Mouse (Mus musculus): ENCODE measurements around the gene Ucn2. TPM values are rescaled to one million over a fixed set of nuclear protein-coding genes. Genes with fewer than 3 reads are reported as not detected.

Gene Ucn2
- polyA plus RNA-seq, 1 experiment, result 0.56 TPM

- no peaks in the 10 kb centered on the region for H3K36me3 ChIP-seq (ENCODE audit: control insufficient read depth, insufficient read depth)
- H3K79me2 ChIP-seq (ENCODE audit: control insufficient read depth, insufficient read depth), result peaks cover 34% of the 10 kb centered on the region
- H3K79me3 ChIP-seq (ENCODE audit: low read depth), result peaks cover 4% of the 10 kb centered on the region
- TF ChIP-seq CTCF (IDR thresholded peaks at IDR 0.05; ENCODE audit: control insufficient read depth, insufficient read depth, insufficient read length) (no peak), FOSL1 (IDR thresholded peaks at IDR 0.05; ENCODE audit: insufficient read depth, low read length, poor library complexity, severe bottlenecking) (no peak), MYOG (IDR thresholded peaks at IDR 0.05; ENCODE audit: control insufficient read depth, extremely low read depth, insufficient read length) (no peak), MAX (IDR thresholded peaks at IDR 0.05) (no peak), MYOD1 (IDR thresholded peaks at IDR 0.05; ENCODE audit: control insufficient read depth, insufficient read length, low read depth) (no peak), USF1 (IDR thresholded peaks at IDR 0.05; ENCODE audit: low read depth) (no peak), CEBPB (IDR thresholded peaks at IDR 0.05; ENCODE audit: low read depth) (no peak)
- no peak overlapping the region for H3ac ChIP-seq (ENCODE audit: control insufficient read depth, insufficient read length, low read depth)
- no peak overlapping the region for H3K4me3 ChIP-seq (ENCODE audit: insufficient read depth, poor library complexity, severe bottlenecking)
- H3K27me3 ChIP-seq (ENCODE audit: control insufficient read depth, insufficient read depth, insufficient read length), result no peaks in the 10 kb centered on the region
Measured at GRCm38 (mm10) chr9:108992620-108993361, 7.0 kb downstream of the Ucn2 start.

- H3K4me3 ChIP-seq (ENCODE audit: insufficient read depth, poor library complexity, severe bottlenecking), result no peak overlapping the region
- peaks cover 34% of the 10 kb centered on the region for H3K79me2 ChIP-seq (ENCODE audit: control insufficient read depth, insufficient read depth)
- H3K79me3 ChIP-seq (ENCODE audit: low read depth), result peaks cover 4% of the 10 kb centered on the region
- H3ac ChIP-seq (ENCODE audit: control insufficient read depth, insufficient read length, low read depth), result no peak overlapping the region
- no peaks in the 10 kb centered on the region for H3K36me3 ChIP-seq (ENCODE audit: control insufficient read depth, insufficient read depth)
- no peaks in the 10 kb centered on the region for H3K27me3 ChIP-seq (ENCODE audit: control insufficient read depth, insufficient read depth, insufficient read length)
- no peak for TF ChIP-seq CEBPB (IDR thresholded peaks at IDR 0.05; ENCODE audit: low read depth)
- no peak for TF ChIP-seq MYOG (IDR thresholded peaks at IDR 0.05; ENCODE audit: control insufficient read depth, extremely low read depth, insufficient read length)
Measured at GRCm38 (mm10) chr9:108996411-108996810, 10.6 kb downstream of the Ucn2 start.

- no peaks in the 10 kb centered on the region for H3K36me3 ChIP-seq (ENCODE audit: control insufficient read depth, insufficient read depth)
- no peak overlapping the region for H3K4me3 ChIP-seq (ENCODE audit: insufficient read depth, poor library complexity, severe bottlenecking)
- H3ac ChIP-seq (ENCODE audit: control insufficient read depth, insufficient read length, low read depth), result no peak overlapping the region
- TF ChIP-seq FOSL1 (IDR thresholded peaks at IDR 0.05; ENCODE audit: insufficient read depth, low read length, poor library complexity, severe bottlenecking), result no peak
- TF ChIP-seq USF1 (IDR thresholded peaks at IDR 0.05; ENCODE audit: low read depth), result no peak
- TF ChIP-seq CTCF (IDR thresholded peaks at IDR 0.05; ENCODE audit: control insufficient read depth, insufficient read depth, insufficient read length), result no peak
- no peak for TF ChIP-seq MYOG (IDR thresholded peaks at IDR 0.05; ENCODE audit: control insufficient read depth, extremely low read depth, insufficient read length)
- TF ChIP-seq CEBPB (IDR thresholded peaks at IDR 0.05; ENCODE audit: low read depth), result no peak
- TF ChIP-seq MYOD1 (IDR thresholded peaks at IDR 0.05; ENCODE audit: control insufficient read depth, insufficient read length, low read depth), result no peak
- no peak for TF ChIP-seq MAX (IDR thresholded peaks at IDR 0.05)
- peaks cover 16% of the 10 kb centered on the region for H3K79me2 ChIP-seq (ENCODE audit: control insufficient read depth, insufficient read depth)
- H3K27me3 ChIP-seq (ENCODE audit: control insufficient read depth, insufficient read depth, insufficient read length), result no peaks in the 10 kb centered on the region
- peaks cover 2% of the 10 kb centered on the region for H3K79me3 ChIP-seq (ENCODE audit: low read depth)
Measured at GRCm38 (mm10) chr9:108998287-108999166, 12.7 kb downstream of the Ucn2 start.

- no peak overlapping the region for H3K4me3 ChIP-seq (ENCODE audit: insufficient read depth, poor library complexity, severe bottlenecking)
- H3K36me3 ChIP-seq (ENCODE audit: control insufficient read depth, insufficient read depth), result no peaks in the 10 kb centered on the region
- no peaks in the 10 kb centered on the region for H3K79me3 ChIP-seq (ENCODE audit: low read depth)
- TF ChIP-seq USF1 (IDR thresholded peaks at IDR 0.05; ENCODE audit: low read depth) (no peak), CTCF (IDR thresholded peaks at IDR 0.05; ENCODE audit: control insufficient read depth, insufficient read depth, insufficient read length) (no peak), MYOD1 (IDR thresholded peaks at IDR 0.05; ENCODE audit: control insufficient read depth, insufficient read length, low read depth) (no peak), FOSL1 (IDR thresholded peaks at IDR 0.05; ENCODE audit: insufficient read depth, low read length, poor library complexity, severe bottlenecking) (no peak), MAX (IDR thresholded peaks at IDR 0.05) (no peak), MYOG (IDR thresholded peaks at IDR 0.05; ENCODE audit: control insufficient read depth, extremely low read depth, insufficient read length) (no peak), CEBPB (IDR thresholded peaks at IDR 0.05; ENCODE audit: low read depth) (no peak)
- no peaks in the 10 kb centered on the region for H3K27me3 ChIP-seq (ENCODE audit: control insufficient read depth, insufficient read depth, insufficient read length)
- peaks cover 10% of the 10 kb centered on the region for H3K79me2 ChIP-seq (ENCODE audit: control insufficient read depth, insufficient read depth)
- H3ac ChIP-seq (ENCODE audit: control insufficient read depth, insufficient read length, low read depth), result no peak overlapping the region
Measured at GRCm38 (mm10) chr9:108999167-108999526, 13.3 kb downstream of the Ucn2 start.

- H3ac ChIP-seq (ENCODE audit: control insufficient read depth, insufficient read length, low read depth), result no peak overlapping the region
- H3K27me3 ChIP-seq (ENCODE audit: control insufficient read depth, insufficient read depth, insufficient read length), result no peaks in the 10 kb centered on the region
- no peak for TF ChIP-seq MAX (IDR thresholded peaks at IDR 0.05)
- peak; percentile 85 for TF ChIP-seq CTCF (IDR thresholded peaks at IDR 0.05; ENCODE audit: control insufficient read depth, insufficient read depth, insufficient read length)
- TF ChIP-seq MYOD1 (IDR thresholded peaks at IDR 0.05; ENCODE audit: control insufficient read depth, insufficient read length, low read depth), result no peak
- TF ChIP-seq MYOG (IDR thresholded peaks at IDR 0.05; ENCODE audit: control insufficient read depth, extremely low read depth, insufficient read length), result no peak
- TF ChIP-seq FOSL1 (IDR thresholded peaks at IDR 0.05; ENCODE audit: insufficient read depth, low read length, poor library complexity, severe bottlenecking), result no peak
- no peaks in the 10 kb centered on the region for H3K36me3 ChIP-seq (ENCODE audit: control insufficient read depth, insufficient read depth)
- H3K79me3 ChIP-seq (ENCODE audit: low read depth), result no peaks in the 10 kb centered on the region
- no peak overlapping the region for H3K4me3 ChIP-seq (ENCODE audit: insufficient read depth, poor library complexity, severe bottlenecking)
- H3K79me2 ChIP-seq (ENCODE audit: control insufficient read depth, insufficient read depth), result no peaks in the 10 kb centered on the region
Measured at GRCm38 (mm10) chr9:109000726-109001125, 14.9 kb downstream of the Ucn2 start.
